ENCODE assay signal across 8 mouse cellular contexts in genomic region chr5:146384935-146385591, GRCm38 (mm10). TPM values are rescaled to one million over a fixed set of nuclear protein-coding genes. Genes with fewer than 3 reads are reported as not detected.
DNase-seq lines count a peak whose midpoint lies in the region; ATAC-seq and TF ChIP-seq lines count a peak whose summit lies in the region.

Gene Wasf3 (plus strand): TSS chr5:146384985.

- peak; percentile 20 for DNase-seq in Patski (ENCODE audit: low read depth, low spot score)
- peak; percentile 96 to 97 for DNase-seq in cerebellum, postnatal 14 days
- peak; percentile 80 to 82 for DNase-seq in frontal cortex, postnatal 25 days (ENCODE audit: low spot score in 2 of 2)
- DNase-seq in left cerebral cortex, adult 11 months (ENCODE audit: low spot score), result peak; percentile 86
- DNase-seq in lung, postnatal 10 days, result peak; percentile 83
- peak; percentile 91 for DNase-seq in right cerebral cortex, adult 2 months (ENCODE audit: low spot score in 2 of 2)
- no peak for DNase-seq in B cell, adult 2 months

- POLR2A ChIA-PET in Patski (lab: Charles Lee), result interaction anchor here (1.0 kb wide), 1 partner anchor 25 kb away, joined by 4 read pairs; no protein-coding TSS in a partner anchor

- peaks cover 6% of the 10 kb centered on the region for H3K4me1 ChIP-seq in hindbrain, embryonic 15.5 days (replicated peaks)

- peak; percentile 99 for ATAC-seq in Patski
- peak; percentile 98 for ATAC-seq in hindbrain, embryonic 15.5 days (ENCODE audit: low FRiP score, low read depth)

- H3K9me3 ChIP-seq in hindbrain, embryonic 15.5 days, result no peaks in the 10 kb centered on the region

- H3K27ac ChIP-seq in hindbrain, embryonic 15.5 days (replicated peaks), result peak within 1 kb of the TSS; percentile 79

- CTCF ChIA-PET in Patski (lab: Charles Lee), result interaction anchor here (0.8 to 2.6 kb wide), 6 partner anchors 9 to 24 kb away, joined by 3 to 11 read pairs (median 4); no protein-coding TSS in a partner anchor

- peaks cover 4% of the 10 kb centered on the region; the same call in 1 of the 2 replicates for H3K36me3 ChIP-seq in hindbrain, embryonic 15.5 days

- WGBS in hindbrain, embryonic 15.5 days, result 0% methylated on average over 65 of the region's 66 CpGs

- H3K4me3 ChIP-seq in hindbrain, embryonic 15.5 days, result peak within 1 kb of the TSS; percentile 52

- peak; percentile 89 for TF ChIP-seq CTCF in Patski (IDR thresholded peaks at IDR 0.05)

- H3K4me2 ChIP-seq in hindbrain, embryonic 15.5 days, result peak within 1 kb of the TSS; percentile 71

- H3K9ac ChIP-seq in hindbrain, embryonic 15.5 days, result peak within 1 kb of the TSS; percentile 58

- in situ Hi-C loops in Patski (cut with MboI; ENCODE audit: low pct_unique_long_range_greater_than_20kb), result loop anchor here (25.0 kb wide), 1 partner anchor 477 kb away; no protein-coding TSS in a partner anchor

- H3K27me3 ChIP-seq in Patski, result peaks cover 2% of the 10 kb centered on the region
- H3K27me3 ChIP-seq in hindbrain, embryonic 15.5 days, result no peaks in the 10 kb centered on the region

RNA-seq across cellular contexts. Expression of gene Wasf3, which starts in this region (rescaled TPM):
- polyA plus RNA-seq in Patski (2021), result 19.0 TPM
- polyA plus RNA-seq in hindbrain, embryonic 15.5 days (2015; fragmentation: Nextera tagmentation; extraction: Ambion mirVana), result 18.7 and 19.9 TPM in 2 replicates

Comparison
In these comparisons a context has a peak if more than half of its experiments do, and no peak if none do; other contexts are left out.
1. DNase-seq: peak in Patski (single experiment), cerebellum, postnatal 14 days (2 of 2), frontal cortex, postnatal 25 days (2 of 2), left cerebral cortex, adult 11 months (single experiment), lung, postnatal 10 days (single experiment) and right cerebral cortex, adult 2 months (2 of 2); none in B cell, adult 2 months (0 of 2).